Mouse (Mus musculus) heart, postnatal 0 days (tissue): ENCODE results near the gene Pdzd2.

ENCODE experiments used
- CTCF ChIP-seq: IDR thresholded peaks from 2 replicates; pipeline ENCODE4 v1.5.1; 2016; ENCODE audit warnings: antibody characterized with exemption, control low read depth, low read depth
- EP300 ChIP-seq: IDR thresholded peaks from 2 replicates; pipeline ENCODE4 v1.6.1; 2016; ENCODE audit warnings: antibody characterized with exemption, low read depth

- TF ChIP-seq CTCF (no peak), EP300 (no peak)
Measured at GRCm38 (mm10) chr15:12650236-12650635, 89.5 kb downstream of the Pdzd2 start.
